Mouse (Mus musculus): ENCODE measurements at regions not wholly inside any gene's neighbourhood (a gene's known extent, or its start where the extent isn't known, plus 50 kb on each side); places are given as distances from the start of the nearest gene placed in this dataset.

GRCm38 (mm10) chr6:71030541-71030940, 74.2 kb downstream of the Foxi3 start:
- TF ChIP-seq CTCF (IDR thresholded peaks at IDR 0.05; ENCODE audit: borderline replicate concordance, control insufficient read depth, extremely low read depth, insufficient read depth, low read length, poor library complexity) (no peak), POLR2A (IDR thresholded peaks at IDR 0.05; ENCODE audit: control insufficient read depth, extremely low read depth, insufficient read depth, low read length, poor library complexity) (no peak)
